Mouse (Mus musculus): ENCODE measurements around the gene Panx2. TPM values are rescaled to one million over a fixed set of nuclear protein-coding genes. Genes with fewer than 3 reads are reported as not detected.

Panx2 gene
- total and polyA plus RNA-seq, 3 experiments = 0.01 to 0.11 TPM; not detected in 1

DNA sequence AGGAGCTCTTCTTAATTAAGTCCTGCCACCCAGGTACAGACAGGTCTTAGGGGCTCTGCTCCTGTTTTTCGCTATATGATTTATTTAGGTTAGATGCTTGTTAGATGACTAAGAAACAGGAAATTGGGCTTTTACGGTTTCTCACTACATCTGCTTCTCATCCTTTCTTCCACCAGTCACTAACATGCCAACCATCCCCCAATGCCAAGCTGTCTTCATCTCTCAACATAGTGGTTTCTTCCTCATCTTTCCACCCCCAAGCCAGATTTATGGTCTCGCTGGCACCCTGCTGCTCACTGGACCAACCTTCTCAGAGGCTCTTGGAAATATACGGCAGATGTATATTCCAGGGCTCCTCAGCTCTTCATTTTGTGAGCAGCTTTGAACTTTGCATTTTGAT, 31.1 kb downstream of the Panx2 start:
- Histone ChIP-seq H3K4me1 (ENCODE audit: insufficient read depth, low read depth, low read length) (peaks cover 24% of the 10 kb centered on the region), H3K4me3 (ENCODE audit: low read depth, low read length) (no peak overlapping the region), H3K9me3 (replicated peaks) (no peaks in the 10 kb centered on the region), H3K36me3 (replicated peaks) (peaks cover 75% of the 10 kb centered on the region), H3K27me3 (ENCODE audit: insufficient read depth, low read length) (no peaks in the 10 kb centered on the region)
- ATAC-seq (ENCODE audit: extremely low read depth, insufficient number of reproducible peaks, low FRiP score, poor library complexity, severe bottlenecking) (no peak), DNase-seq (ENCODE audit: low spot score) (no peak)
- TF ChIP-seq GATA1 (IDR thresholded peaks at IDR 0.05; ENCODE audit: borderline replicate concordance, low read length) = no peak
- TF ChIP-seq CTCF (IDR thresholded peaks at IDR 0.05; ENCODE audit: low read depth, low read length) = no peak
- no peak for TF ChIP-seq GATA2 (IDR thresholded peaks at IDR 0.05; ENCODE audit: borderline replicate concordance, low read depth, low read length)
- no peak for TF ChIP-seq TAL1 (conservative IDR thresholded peaks at IDR 0.05; ENCODE audit: low read depth, low read length)
- TF ChIP-seq POLR2AphosphoS5 (IDR thresholded peaks at IDR 0.05; ENCODE audit: insufficient replicate concordance, low read depth, low read length) = no peak

- no peak for TF ChIP-seq POLR2AphosphoS5 (IDR thresholded peaks at IDR 0.05; ENCODE audit: insufficient replicate concordance, low read depth, low read length)
- no peak for TF ChIP-seq GATA2 (IDR thresholded peaks at IDR 0.05; ENCODE audit: borderline replicate concordance, low read depth, low read length)
- TF ChIP-seq CTCF (IDR thresholded peaks at IDR 0.05; ENCODE audit: low read depth, low read length) = no peak
- no peak for TF ChIP-seq GATA1 (IDR thresholded peaks at IDR 0.05; ENCODE audit: borderline replicate concordance, low read length)
- no peaks in the 10 kb centered on the region for H3K9me3 ChIP-seq (replicated peaks)
- H3K4me3 ChIP-seq (ENCODE audit: low read depth, low read length) = no peak overlapping the region
- H3K4me1 ChIP-seq (ENCODE audit: insufficient read depth, low read depth, low read length) = peaks cover 24% of the 10 kb centered on the region
- no peaks in the 10 kb centered on the region for H3K27me3 ChIP-seq (ENCODE audit: insufficient read depth, low read length)
- ATAC-seq (ENCODE audit: extremely low read depth, insufficient number of reproducible peaks, low FRiP score, poor library complexity, severe bottlenecking) = no peak
- peaks cover 75% of the 10 kb centered on the region for H3K36me3 ChIP-seq (replicated peaks)
- DNase-seq (ENCODE audit: low spot score) = no peak
Observed at GRCm38 (mm10) chr15:89092181-89092580, 32.6 kb downstream of the Panx2 start.

DNA sequence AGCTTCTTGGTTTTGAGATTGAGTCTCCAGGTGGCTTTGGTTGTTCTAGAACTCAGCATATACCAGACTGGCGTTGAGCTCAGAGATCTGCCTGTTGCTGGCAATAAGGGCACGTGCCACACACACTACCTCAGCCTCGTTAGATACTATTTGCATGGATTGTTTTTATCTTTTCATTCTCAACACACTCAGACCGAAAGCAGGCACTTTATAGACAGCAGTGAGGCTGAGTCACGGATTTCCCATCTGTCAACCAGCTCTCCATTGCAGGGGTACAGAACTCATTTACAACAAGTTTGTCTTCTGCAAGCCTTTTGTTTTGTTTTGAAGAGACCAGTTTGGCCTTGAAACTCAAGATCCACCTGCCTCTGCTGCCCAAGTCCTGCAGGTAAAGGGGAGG, 37.9 kb downstream of the Panx2 start:
- TF ChIP-seq GATA1 (IDR thresholded peaks at IDR 0.05; ENCODE audit: borderline replicate concordance, low read length) = no peak
- TF ChIP-seq TAL1 (conservative IDR thresholded peaks at IDR 0.05; ENCODE audit: low read depth, low read length) = no peak
- no peak for TF ChIP-seq CTCF (IDR thresholded peaks at IDR 0.05; ENCODE audit: low read depth, low read length)
- TF ChIP-seq GATA2 (IDR thresholded peaks at IDR 0.05; ENCODE audit: borderline replicate concordance, low read depth, low read length) = no peak
- no peak for TF ChIP-seq POLR2AphosphoS5 (IDR thresholded peaks at IDR 0.05; ENCODE audit: insufficient replicate concordance, low read depth, low read length)
- H3K4me3 ChIP-seq (ENCODE audit: low read depth, low read length) = no peak overlapping the region
- no peaks in the 10 kb centered on the region for H3K27me3 ChIP-seq (ENCODE audit: insufficient read depth, low read length)
- no peak for DNase-seq (ENCODE audit: low spot score)
- H3K36me3 ChIP-seq (replicated peaks) = peaks cover 100% of the 10 kb centered on the region
- H3K4me1 ChIP-seq (ENCODE audit: insufficient read depth, low read depth, low read length) = peaks cover 7% of the 10 kb centered on the region; the same call in 1 of the 2 replicates
- no peak for ATAC-seq (ENCODE audit: extremely low read depth, insufficient number of reproducible peaks, low FRiP score, poor library complexity, severe bottlenecking)
- no peaks in the 10 kb centered on the region for H3K9me3 ChIP-seq (replicated peaks)

- H3K4me3 ChIP-seq (ENCODE audit: low read depth, low read length) = no peak overlapping the region; the same call in 1 of the 2 replicates
- no peaks in the 10 kb centered on the region for H3K27me3 ChIP-seq (ENCODE audit: insufficient read depth, low read length)
- peaks cover 100% of the 10 kb centered on the region for H3K36me3 ChIP-seq (replicated peaks)
- ATAC-seq (ENCODE audit: extremely low read depth, insufficient number of reproducible peaks, low FRiP score, poor library complexity, severe bottlenecking) (no peak), DNase-seq (ENCODE audit: low spot score) (no peak)
- TF ChIP-seq GATA1 (IDR thresholded peaks at IDR 0.05; ENCODE audit: borderline replicate concordance, low read length) = no peak
- no peak for TF ChIP-seq GATA2 (IDR thresholded peaks at IDR 0.05; ENCODE audit: borderline replicate concordance, low read depth, low read length)
- no peak for TF ChIP-seq TAL1 (conservative IDR thresholded peaks at IDR 0.05; ENCODE audit: low read depth, low read length)
- TF ChIP-seq CTCF (IDR thresholded peaks at IDR 0.05; ENCODE audit: low read depth, low read length) = no peak
- TF ChIP-seq POLR2AphosphoS5 (IDR thresholded peaks at IDR 0.05; ENCODE audit: insufficient replicate concordance, low read depth, low read length) = no peak
- H3K9me3 ChIP-seq (replicated peaks) = no peaks in the 10 kb centered on the region
- peaks cover 7% of the 10 kb centered on the region; the same call in 1 of the 2 replicates for H3K4me1 ChIP-seq (ENCODE audit: insufficient read depth, low read depth, low read length)
Observed at GRCm38 (mm10) chr15:89098616-89099015, 39.1 kb downstream of the Panx2 start.

DNA sequence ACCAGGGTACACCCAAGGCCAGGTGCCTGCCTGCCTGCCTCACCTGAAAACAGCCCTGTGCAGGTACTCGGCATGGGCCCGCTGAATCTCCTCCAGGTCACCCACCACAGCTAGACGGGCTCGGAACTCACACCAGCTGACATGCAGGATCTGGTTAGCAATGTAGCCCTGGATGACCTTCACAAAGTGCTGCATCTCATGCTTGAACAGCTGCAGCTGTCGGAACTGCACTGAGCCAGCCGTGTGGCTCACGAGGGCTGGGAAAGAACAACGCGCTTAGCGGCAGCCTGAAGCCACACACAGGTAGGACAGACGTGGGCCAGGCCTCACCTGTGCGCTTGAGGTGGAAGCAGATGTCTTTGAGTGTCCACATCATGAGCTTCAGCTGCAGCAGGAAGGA, 41.3 kb downstream of the Panx2 start:
- TF ChIP-seq GATA1 (IDR thresholded peaks at IDR 0.05; ENCODE audit: borderline replicate concordance, low read length) (no peak), CTCF (IDR thresholded peaks at IDR 0.05; ENCODE audit: low read depth, low read length) (no peak), POLR2AphosphoS5 (IDR thresholded peaks at IDR 0.05; ENCODE audit: insufficient replicate concordance, low read depth, low read length) (no peak), GATA2 (IDR thresholded peaks at IDR 0.05; ENCODE audit: borderline replicate concordance, low read depth, low read length) (no peak), TAL1 (conservative IDR thresholded peaks at IDR 0.05; ENCODE audit: low read depth, low read length) (no peak)
- peaks cover 100% of the 10 kb centered on the region for H3K36me3 ChIP-seq (replicated peaks)
- H3K27me3 ChIP-seq (ENCODE audit: insufficient read depth, low read length) = no peaks in the 10 kb centered on the region; the same call in 1 of the 2 replicates
- ATAC-seq (ENCODE audit: extremely low read depth, insufficient number of reproducible peaks, low FRiP score, poor library complexity, severe bottlenecking) = no peak
- no peak for DNase-seq (ENCODE audit: low spot score)
- 0 out of 2 replicates have a peak overlapping the region, but pooled peaks have one; percentile 14 for H3K4me3 ChIP-seq (ENCODE audit: low read depth, low read length)
- H3K9me3 ChIP-seq (replicated peaks) = no peaks in the 10 kb centered on the region
- peaks cover 7% of the 10 kb centered on the region; the same call in 1 of the 2 replicates for H3K4me1 ChIP-seq (ENCODE audit: insufficient read depth, low read depth, low read length)

GRCm38 (mm10) chr15:89102646-89103045, 43.1 kb downstream of the Panx2 start:
- Histone ChIP-seq H3K4me1 (ENCODE audit: insufficient read depth, low read depth, low read length) (peaks cover 7% of the 10 kb centered on the region; the same call in 1 of the 2 replicates), H3K9me3 (replicated peaks) (no peaks in the 10 kb centered on the region), H3K36me3 (replicated peaks) (peaks cover 100% of the 10 kb centered on the region), H3K27me3 (ENCODE audit: insufficient read depth, low read length) (no peaks in the 10 kb centered on the region; the same call in 1 of the 2 replicates), H3K4me3 (ENCODE audit: low read depth, low read length) (no peak overlapping the region)
- TF ChIP-seq POLR2AphosphoS5 (IDR thresholded peaks at IDR 0.05; ENCODE audit: insufficient replicate concordance, low read depth, low read length) (no peak), CTCF (IDR thresholded peaks at IDR 0.05; ENCODE audit: low read depth, low read length) (no peak), GATA1 (IDR thresholded peaks at IDR 0.05; ENCODE audit: borderline replicate concordance, low read length) (no peak), GATA2 (IDR thresholded peaks at IDR 0.05; ENCODE audit: borderline replicate concordance, low read depth, low read length) (no peak), TAL1 (conservative IDR thresholded peaks at IDR 0.05; ENCODE audit: low read depth, low read length) (no peak)
- ATAC-seq (ENCODE audit: extremely low read depth, insufficient number of reproducible peaks, low FRiP score, poor library complexity, severe bottlenecking) (no peak), DNase-seq (ENCODE audit: low spot score) (no peak)
